Mouse (Mus musculus): ENCODE data around the gene Sntg2.

DNA sequence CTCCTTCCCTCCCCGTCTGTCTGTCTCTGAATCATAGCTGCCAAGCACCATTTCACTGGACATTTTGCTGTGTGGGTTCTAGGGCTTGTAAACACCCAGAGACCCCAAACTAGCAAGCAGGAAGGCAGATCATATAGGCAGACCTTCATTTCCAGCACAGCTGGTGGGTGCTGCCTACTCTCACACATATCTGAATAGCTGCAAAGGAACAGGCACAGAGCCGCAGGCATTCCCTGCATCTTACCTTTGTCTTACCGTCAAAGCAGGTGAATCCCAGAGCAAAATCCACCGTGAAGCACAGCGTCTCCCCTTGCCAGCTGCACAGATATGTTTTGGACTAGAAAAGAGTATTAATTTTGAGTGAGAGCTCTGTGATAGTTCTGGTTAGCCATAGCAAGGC, 172.1 kb downstream of the Sntg2 start:
- TF ChIP-seq GATA1 (IDR thresholded peaks at IDR 0.05; ENCODE audit: low read length) (no peak), TAL1 (IDR thresholded peaks at IDR 0.05; ENCODE audit: low read length) (no peak)
